Mouse (Mus musculus) CH12.LX (cell line): ENCODE results near the gene Rasal1. TPM values are rescaled to one million over a fixed set of nuclear protein-coding genes. Genes with fewer than 3 reads are reported as not detected.

Experiments
- DNase-seq: peaks from one replicate; pipeline ENCODE4 v3.0.0-alpha.2; 2013; ENCODE audit errors: extremely low read depth
- H3K27ac ChIP-seq: 2 replicates; pipeline ENCODE4 v1.5.1; 2012; ENCODE audit warnings: low read depth, mild to moderate bottlenecking, control low read depth, moderate library complexity; ENCODE audit not compliant: insufficient read depth
- H3K27me3 ChIP-seq: replicated peaks from 2 replicates; pipeline ENCODE3; 2012; ENCODE audit warnings: inconsistent platforms
- H3K36me3 ChIP-seq, 2 experiments: replicated peaks in 1 of 2; 2 replicates each; pipeline versions ENCODE3 to v1.6.1; 2012; ENCODE audit warnings: inconsistent platforms in 1 of 2, low read length in 1 of 2, mild to moderate bottlenecking in 1 of 2, mixed read lengths in 1 of 2, moderate library complexity in 1 of 2; ENCODE audit not compliant: control insufficient read depth in 1 of 2, insufficient read depth in 1 of 2
- H3K4me1 ChIP-seq, 2 experiments: 2 replicates each; pipeline ENCODE4 v1.6.1; 2012; ENCODE audit warnings: inconsistent platforms in 1 of 2, moderate library complexity in 1 of 2; ENCODE audit not compliant: insufficient read depth in 2 of 2, control insufficient read depth in 1 of 2
- H3K4me2 ChIP-seq: 2 replicates; pipeline ENCODE4 v1.6.1; 2012; ENCODE audit warnings: low read depth, mild to moderate bottlenecking, control low read depth; ENCODE audit not compliant: poor library complexity, insufficient read depth, severe bottlenecking
- H3K4me3 ChIP-seq, 3 experiments: fragments of 150-350 bp in 1 of 3; sonication (generic) in 1 of 3; replicated peaks in 1 of 3; 2 replicates each; pipeline versions ENCODE3 to v1.5.1; 2011 to 2012; ENCODE audit warnings: low read depth in 2 of 3, low read length in 2 of 3, mild to moderate bottlenecking in 2 of 3, moderate library complexity in 2 of 3, control low read depth in 1 of 3, improper control_type of control experiment in 1 of 3, inconsistent platforms in 1 of 3, mixed read lengths in 1 of 3; ENCODE audit not compliant: poor library complexity in 1 of 3
- H3K79me2 ChIP-seq: replicated peaks from 2 replicates; pipeline ENCODE4 v1.6.1; 2012; ENCODE audit warnings: mild to moderate bottlenecking, moderate library complexity; ENCODE audit not compliant: control insufficient read depth, poor library complexity, insufficient read depth, severe bottlenecking; ENCODE audit errors: extremely low read depth
- H3K9ac ChIP-seq: 2 replicates; pipeline ENCODE4 v1.6.1; 2012; ENCODE audit warnings: low read depth, mild to moderate bottlenecking, control low read depth, moderate library complexity; ENCODE audit not compliant: insufficient read depth
- H3K9me3 ChIP-seq: replicated peaks from 2 replicates; pipeline ENCODE3; 2012; ENCODE audit warnings: low read length, inconsistent platforms, mixed read lengths
- BHLHE40 ChIP-seq: IDR thresholded peaks from 2 replicates; pipeline ENCODE4 v1.6.1; 2011; ENCODE audit warnings: mild to moderate bottlenecking, low read depth, low read length, improper control_type of control experiment
- CHD2 ChIP-seq: IDR thresholded peaks from 2 replicates; pipeline ENCODE4 v1.6.1; 2011; ENCODE audit warnings: low read length, improper control_type of control experiment
- E2F4 ChIP-seq: IDR thresholded peaks from 2 replicates; pipeline ENCODE4 v1.6.1; 2011; ENCODE audit warnings: low read depth, low read length, improper control_type of control experiment; ENCODE audit not compliant: insufficient replicate concordance
- ELF1 ChIP-seq: IDR thresholded peaks from 2 replicates; pipeline ENCODE4 v1.6.1; 2014; ENCODE audit warnings: low read depth, mild to moderate bottlenecking, inconsistent platforms, low read length, improper control_type of control experiment
- EP300 ChIP-seq: IDR thresholded peaks from 2 replicates; pipeline ENCODE4 v1.6.1; 2011; ENCODE audit warnings: low read length, improper control_type of control experiment
- ETS1 ChIP-seq: conservative IDR thresholded peaks from 2 replicates; pipeline ENCODE4 v1.6.1; 2012; ENCODE audit warnings: low read depth, mild to moderate bottlenecking, inconsistent platforms, low read length, improper control_type of control experiment, moderate library complexity
- HCFC1 ChIP-seq: IDR thresholded peaks from 2 replicates; pipeline ENCODE4 v1.6.1; 2012; ENCODE audit warnings: low read depth, mild to moderate bottlenecking, inconsistent platforms, low read length, improper control_type of control experiment
- IRF4 ChIP-seq: IDR thresholded peaks from 2 replicates; pipeline ENCODE4 v1.6.1; 2014; ENCODE audit warnings: low read depth, mild to moderate bottlenecking, inconsistent platforms, low read length, improper control_type of control experiment
- JUN ChIP-seq: IDR thresholded peaks from 2 replicates; pipeline ENCODE4 v1.6.1; 2011; ENCODE audit warnings: low read depth, mild to moderate bottlenecking, low read length, improper control_type of control experiment, moderate library complexity; ENCODE audit not compliant: insufficient read depth
- JUND ChIP-seq: conservative IDR thresholded peaks from 2 replicates; pipeline ENCODE4 v1.6.1; 2011; ENCODE audit warnings: low read depth, low read length, improper control_type of control experiment
- KAT2A ChIP-seq: IDR thresholded peaks from 2 replicates; pipeline ENCODE4 v1.6.1; 2012; ENCODE audit warnings: low read length, improper control_type of control experiment, inconsistent platforms; ENCODE audit not compliant: insufficient replicate concordance
- MAX ChIP-seq: IDR thresholded peaks from 2 replicates; pipeline ENCODE4 v1.6.1; 2011; ENCODE audit warnings: low read length, improper control_type of control experiment
- MAZ ChIP-seq: IDR thresholded peaks from 2 replicates; pipeline ENCODE4 v1.6.1; 2012; ENCODE audit warnings: low read depth, mild to moderate bottlenecking, inconsistent platforms, low read length, improper control_type of control experiment, moderate library complexity
- MEF2A ChIP-seq: IDR thresholded peaks from 2 replicates; pipeline ENCODE4 v1.6.1; 2014; ENCODE audit warnings: low read depth, mild to moderate bottlenecking, inconsistent platforms, low read length, improper control_type of control experiment, borderline replicate concordance
- MXI1 ChIP-seq: IDR thresholded peaks from 2 replicates; pipeline ENCODE4 v1.6.1; 2011; ENCODE audit warnings: mild to moderate bottlenecking, low read depth, low read length, improper control_type of control experiment
- MYC ChIP-seq: IDR thresholded peaks from 2 replicates; pipeline ENCODE4 v1.6.1; 2011; ENCODE audit warnings: low read depth, mild to moderate bottlenecking, improper control_type of control experiment, low read length
- NRF1 ChIP-seq: IDR thresholded peaks from 2 replicates; pipeline ENCODE4 v1.6.1; 2014; ENCODE audit warnings: low read depth, mild to moderate bottlenecking, inconsistent platforms, low read length, improper control_type of control experiment, moderate library complexity
- PAX5 ChIP-seq: IDR thresholded peaks from 2 replicates; pipeline ENCODE4 v1.6.1; 2012; ENCODE audit warnings: low read length, inconsistent platforms, mixed read lengths
- POLR2AphosphoS2 ChIP-seq: IDR thresholded peaks from 2 replicates; pipeline ENCODE4 v1.6.1; 2011; ENCODE audit warnings: low read depth, low read length, improper control_type of control experiment
- RAD21 ChIP-seq: IDR thresholded peaks from 2 replicates; pipeline ENCODE4 v1.6.1; 2011; ENCODE audit warnings: low read depth, mild to moderate bottlenecking, low read length, improper control_type of control experiment, moderate library complexity
- RCOR1 ChIP-seq: conservative IDR thresholded peaks from 2 replicates; pipeline ENCODE4 v1.6.1; 2012; ENCODE audit warnings: low read depth, mild to moderate bottlenecking, inconsistent platforms, low read length, improper control_type of control experiment
- SIN3A ChIP-seq: IDR thresholded peaks from 2 replicates; pipeline ENCODE4 v1.6.1; 2012; ENCODE audit warnings: low read length, improper control_type of control experiment, inconsistent platforms
- TBP ChIP-seq: conservative IDR thresholded peaks from 2 replicates; pipeline ENCODE4 v1.6.1; 2011; ENCODE audit warnings: low read depth, low read length, improper control_type of control experiment
- TCF12 ChIP-seq: IDR thresholded peaks from 2 replicates; pipeline ENCODE4 v1.6.1; 2014; ENCODE audit warnings: low read depth, mild to moderate bottlenecking, inconsistent platforms, low read length, improper control_type of control experiment
- UBTF ChIP-seq: IDR thresholded peaks from 2 replicates; pipeline ENCODE4 v1.6.1; 2012; ENCODE audit warnings: low read depth, mild to moderate bottlenecking, inconsistent platforms, low read length, improper control_type of control experiment, moderate library complexity
- USF1 ChIP-seq: IDR thresholded peaks from 2 replicates; pipeline ENCODE4 v1.6.1; 2014; ENCODE audit warnings: low read depth, mild to moderate bottlenecking, inconsistent platforms, low read length, improper control_type of control experiment
- USF2 ChIP-seq: conservative IDR thresholded peaks from 2 replicates; pipeline ENCODE4 v1.6.1; 2011; ENCODE audit warnings: low read depth, low read length, improper control_type of control experiment
- ZC3H11A ChIP-seq: IDR thresholded peaks from 2 replicates; pipeline ENCODE4 v1.6.1; 2012; ENCODE audit warnings: low read depth, mild to moderate bottlenecking, inconsistent platforms, low read length, improper control_type of control experiment
- ZMIZ1 ChIP-seq: IDR thresholded peaks from 2 replicates; pipeline ENCODE4 v1.6.1; 2012; ENCODE audit warnings: low read depth, mild to moderate bottlenecking, inconsistent platforms, low read length, improper control_type of control experiment
- ZNF384 ChIP-seq: IDR thresholded peaks from 2 replicates; pipeline ENCODE4 v1.6.1; 2012; ENCODE audit warnings: low read depth, low read length, improper control_type of control experiment, inconsistent platforms
- dilution Hi-C: fragments of 300-500 bp; cut with MboI; formaldehyde crosslinking; loops from 2 replicates; pipeline ENCODE4 v1.14.3; 2020; ENCODE audit warnings: low sequenced_read_pairs; ENCODE audit not compliant: extremely low pct_unique_long_range_greater_than_20kb, extremely low pct_ligation_motif_present
- in situ Hi-C: fragments of 300-500 bp; cut with MboI; formaldehyde crosslinking; loops from 3 replicates; pipeline ENCODE4 v1.14.3; 2019; ENCODE audit warnings: low sequenced_read_pairs, low pct_ligation_motif_present, low pct_unique_long_range_greater_than_20kb, mixed read lengths
- polyA plus RNA-seq: library from polyadenylated mRNA; unstranded; fragments of >175 nt; gene quantifications from 2 replicates; pipeline ENCODE4 v1.2.1, GENCODE M21; 2012; ENCODE audit warnings: low read depth; ENCODE audit not compliant: insufficient read length
- total RNA-seq, 2 experiments: library from RNA; depleted of rRNA; stranded (reverse); fragments of 300-350 nt in 1 of 2; fragments of >200 nt in 1 of 2; gene quantifications; 2 replicates each; pipeline ENCODE4 v1.2.3; 2012 to 2014

Gene Rasal1
- total and polyA plus RNA-seq, 3 experiments = 11.7 to 21.4 (median 15.6) TPM

DNA sequence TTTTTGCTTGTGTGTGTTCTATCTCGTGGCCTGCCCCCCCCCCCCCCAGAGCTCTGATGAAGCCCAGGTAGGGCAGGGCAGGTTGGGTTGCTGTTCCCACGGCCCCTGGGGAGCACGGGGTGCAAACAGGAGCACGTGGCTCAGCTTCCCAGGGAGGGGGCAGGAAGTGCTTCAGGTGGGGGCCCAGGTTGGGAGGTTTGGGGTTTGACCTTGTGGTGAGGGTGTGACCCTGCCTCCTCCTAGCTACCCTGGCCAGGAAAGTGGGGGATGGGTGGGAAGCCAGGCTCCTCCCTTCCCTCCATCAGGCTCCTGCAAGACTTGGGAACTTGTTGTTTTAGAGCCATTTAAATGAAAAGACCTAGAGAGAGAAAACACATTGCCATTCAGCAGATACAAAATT, 39.8 kb downstream of the Rasal1 start:
- Histone ChIP-seq H3K27me3 (no peaks in the 10 kb centered on the region), H3K4me2 (no peak overlapping the region), H3K4me1 (peaks cover 41 to 77% of the 10 kb centered on the region in 2 experiments), H3K4me3 (no peak overlapping the region), H3K36me3 (no peaks in the 10 kb centered on the region), H3K9ac (no peak overlapping the region), H3K27ac (no peak overlapping the region), H3K9me3 (no peaks in the 10 kb centered on the region), H3K79me2 (no peaks in the 10 kb centered on the region)
- dilution Hi-C loops (no loop called here), in situ Hi-C loops (no loop called here)
- TF ChIP-seq PAX5 (no peak), BHLHE40 (peak; percentile 45; the same call in 1 of the 2 replicates), JUND (no peak), MYC (no peak), ELF1 (0 out of 2 replicates have a peak, but pooled peaks have one; percentile 19), MAX (peak; percentile 29; the same call in 1 of the 2 replicates), ETS1 (peak; percentile 36; the same call in 1 of the 2 replicates), MAZ (peak; percentile 62), MXI1 (0 out of 2 replicates have a peak, but pooled peaks have one; percentile 14), ZMIZ1 (no peak), CHD2 (peak; percentile 52), ZNF384 (no peak), TCF12 (no peak)
- DNase-seq = no peak

DNA sequence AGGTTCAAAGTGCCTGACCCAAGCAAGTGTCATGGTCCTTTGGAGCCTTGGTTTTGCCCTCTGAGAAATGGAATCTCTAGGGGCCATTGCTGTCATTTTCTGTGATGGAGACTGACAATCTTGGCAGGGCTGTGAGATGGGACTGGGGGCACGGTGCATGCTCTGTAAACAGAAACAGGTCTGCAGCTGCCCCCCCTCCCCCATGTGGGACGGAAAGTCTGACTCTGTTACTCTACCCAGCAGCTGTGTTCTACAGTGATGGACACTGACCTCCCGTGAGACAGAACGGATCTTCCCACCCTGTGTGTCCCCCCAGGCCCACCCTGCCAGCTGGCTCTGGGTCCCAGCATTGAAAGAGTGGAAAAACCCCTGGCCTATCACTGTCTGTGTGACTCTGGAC, 41.8 kb downstream of the Rasal1 start:
- Histone ChIP-seq H3K79me2 (no peaks in the 10 kb centered on the region), H3K4me1 (peaks cover 41 to 75% of the 10 kb centered on the region in 2 experiments), H3K36me3 (peaks cover 1 to 5% of the 10 kb centered on the region in 2 experiments), H3K27ac (no peak overlapping the region), H3K4me3 (no peak overlapping the region), H3K4me2 (peak overlapping the region; percentile 0; the same call in 1 of the 2 replicates), H3K9me3 (peaks cover 10% of the 10 kb centered on the region), H3K9ac (no peak overlapping the region), H3K27me3 (no peaks in the 10 kb centered on the region)
- dilution Hi-C loops = no loop called here
- DNase-seq = peak; percentile 67
- TF ChIP-seq MXI1 = peak; percentile 60; the same call in 1 of the 2 replicates
- TF ChIP-seq PAX5 = no peak
- TF ChIP-seq HCFC1 = no peak
- TF ChIP-seq ETS1 = peak; percentile 97
- peak; percentile 68; the same call in 1 of the 2 replicates for TF ChIP-seq SIN3A
- peak; percentile 85 for TF ChIP-seq EP300
- no peak for TF ChIP-seq E2F4
- no peak for TF ChIP-seq POLR2AphosphoS2
- no peak for TF ChIP-seq UBTF
- TF ChIP-seq RCOR1 = no peak
- TF ChIP-seq TBP = no peak
- TF ChIP-seq MAX = no peak
- TF ChIP-seq JUND = peak; percentile 79
- no peak for TF ChIP-seq USF1
- no peak for TF ChIP-seq ZC3H11A
- TF ChIP-seq MEF2A = peak; percentile 88
- no peak for TF ChIP-seq ZMIZ1
- TF ChIP-seq NRF1 = peak; percentile 48; the same call in 1 of the 2 replicates
- TF ChIP-seq IRF4 = peak; percentile 87
- peak; percentile 72 for TF ChIP-seq CHD2
- no peak for TF ChIP-seq RAD21
- TF ChIP-seq ELF1 = no peak
- no peak for TF ChIP-seq USF2
- no peak for TF ChIP-seq KAT2A
- peak; percentile 86 for TF ChIP-seq BHLHE40
- peak; percentile 86 for TF ChIP-seq MAZ
- peak; percentile 98 for TF ChIP-seq TCF12
- TF ChIP-seq JUN = peak; percentile 91
- in situ Hi-C loops = no loop called here
